Mouse (Mus musculus) ES-E14 (cell line): ENCODE measurements around the gene Adgrf2. TPM values are rescaled to one million over a fixed set of nuclear protein-coding genes. Genes with fewer than 3 reads are reported as not detected.
A peak's percentile ranks its signal among the peaks of the same experiment; 100 is the strongest.

ENCODE experiments used
- DNase-seq: peaks from one replicate; pipeline ENCODE4 v3.0.0-alpha.2; 2013; ENCODE audit warnings: low read depth, low spot score
- H3K27ac ChIP-seq: 2 replicates; pipeline ENCODE4 v1.5.1; 2012; ENCODE audit warnings: low read depth, mild to moderate bottlenecking, low read length, moderate library complexity, mixed read lengths; ENCODE audit not compliant: poor library complexity, insufficient read depth, severe bottlenecking
- H3K36me3 ChIP-seq: 2 replicates; pipeline ENCODE4 v1.6.1; 2012; ENCODE audit warnings: mild to moderate bottlenecking, low read length, moderate library complexity, mixed read lengths; ENCODE audit not compliant: control insufficient read depth, poor library complexity, insufficient read depth, severe bottlenecking
- H3K4me1 ChIP-seq, 2 experiments: fragments of 150-350 bp in 1 of 2; sonication (generic) in 1 of 2; 2 replicates each; pipeline ENCODE4 v1.6.1; 2012; ENCODE audit warnings: low read length in 2 of 2, mild to moderate bottlenecking in 1 of 2, mixed read lengths in 1 of 2; ENCODE audit not compliant: control insufficient read depth in 2 of 2, insufficient read depth in 2 of 2, poor library complexity in 1 of 2
- H3K4me3 ChIP-seq, 2 experiments: fragments of 150-350 bp in 1 of 2; sonication (generic) in 1 of 2; 2 replicates each; pipeline ENCODE4 v1.5.1; 2012; ENCODE audit warnings: low read length in 2 of 2, low read depth in 1 of 2, mild to moderate bottlenecking in 1 of 2, mixed read lengths in 1 of 2; ENCODE audit not compliant: insufficient read depth in 1 of 2, poor library complexity in 1 of 2, severe bottlenecking in 1 of 2
- H3K9ac ChIP-seq: 2 replicates; pipeline ENCODE4 v1.6.1; 2012; ENCODE audit warnings: low read depth, mild to moderate bottlenecking, low read length, mixed read lengths; ENCODE audit not compliant: poor library complexity, insufficient read depth, severe bottlenecking
- H3K9me3 ChIP-seq: fragments of 150-350 bp; sonication (generic); 2 replicates; pipeline ENCODE4 v1.6.1; 2012; ENCODE audit warnings: low read depth, mild to moderate bottlenecking, low read length; ENCODE audit not compliant: control insufficient read depth, insufficient read depth
- CHD2 ChIP-seq: IDR thresholded peaks from 2 replicates; pipeline ENCODE4 v1.6.1; 2014; ENCODE audit warnings: mild to moderate bottlenecking, low read depth, low read length, inconsistent platforms
- HCFC1 ChIP-seq: IDR thresholded peaks from 2 replicates; pipeline ENCODE4 v1.6.1; 2012; ENCODE audit warnings: low read length, inconsistent platforms, borderline replicate concordance; ENCODE audit not compliant: insufficient read depth
- MAFK ChIP-seq: IDR thresholded peaks from 2 replicates; pipeline ENCODE4 v1.6.1; 2014; ENCODE audit warnings: mild to moderate bottlenecking, low read depth, low read length, inconsistent platforms; ENCODE audit not compliant: insufficient read depth
- ZC3H11A ChIP-seq: IDR thresholded peaks from 2 replicates; pipeline ENCODE4 v1.6.1; 2012; ENCODE audit warnings: low read depth, mild to moderate bottlenecking, inconsistent platforms, low read length, borderline replicate concordance
- ZNF384 ChIP-seq: IDR thresholded peaks from 2 replicates; pipeline ENCODE4 v1.6.1; 2012; ENCODE audit warnings: low read depth, low read length, inconsistent platforms
- in situ Hi-C, 2 experiments: fragments of 600-800 bp; cut with MboI; formaldehyde crosslinking; loops; one replicate each; pipeline ENCODE4 v1.15.1; 2025; ENCODE audit warnings: low sequenced_read_pairs in 2 of 2, inconsistent platforms in 1 of 2; ENCODE audit not compliant: unreplicated experiment in 2 of 2
- total RNA-seq: library from RNA; depleted of rRNA; stranded (reverse); fragments of 300-350 nt; gene quantifications from 2 replicates; pipeline ENCODE4 v1.2.3, GENCODE M21; 2012

Adgrf2 gene
- total RNA-seq, 1 experiment = 0.04 TPM

GRCm38 (mm10) chr17:42753791-42754190 is 11.8 kb upstream of the Adgrf2 start:
- in situ Hi-C loops = no loop called here
- TF ChIP-seq MAFK (no peak), ZNF384 (no peak), HCFC1 (no peak), ZC3H11A (no peak), CHD2 (no peak)

GRCm38 (mm10) chr17:42752173-42752572 is 10.2 kb upstream of the Adgrf2 start:
- H3K9ac ChIP-seq = no peak overlapping the region
- no peak overlapping the region for H3K4me3 ChIP-seq
- TF ChIP-seq ZC3H11A (no peak), MAFK (no peak), CHD2 (no peak)
- in situ Hi-C loops = no loop called here
- H3K36me3 ChIP-seq = no peaks in the 10 kb centered on the region
- H3K27ac ChIP-seq = no peak overlapping the region
- 0 out of 2 replicates have a peak, but pooled peaks cover 4% of the 10 kb centered on the region for H3K9me3 ChIP-seq
- H3K4me1 ChIP-seq = no peaks in the 10 kb centered on the region
- DNase-seq = no peak

More at GRCm38 (mm10) chr17:42753791-42754190, 11.8 kb upstream of the Adgrf2 start:
- Histone ChIP-seq H3K9ac (no peak overlapping the region), H3K9me3 (0 out of 2 replicates have a peak, but pooled peaks cover 4% of the 10 kb centered on the region), H3K4me3 (no peak overlapping the region), H3K27ac (no peak overlapping the region), H3K4me1 (no peaks in the 10 kb centered on the region), H3K36me3 (no peaks in the 10 kb centered on the region)
- DNase-seq = no peak

GRCm38 (mm10) chr17:42745657-42746420 is 3.9 kb upstream of the Adgrf2 start:
- H3K36me3 ChIP-seq = no peaks in the 10 kb centered on the region
- no peak overlapping the region for H3K4me3 ChIP-seq
- DNase-seq = no peak
- no peak overlapping the region for H3K9ac ChIP-seq
- in situ Hi-C loops = no loop called here
- TF ChIP-seq ZNF384 (no peak), HCFC1 (no peak), CHD2 (no peak)
- H3K27ac ChIP-seq = peak overlapping the region; percentile 22; the same call in 1 of the 2 replicates
- no peaks in the 10 kb centered on the region for H3K9me3 ChIP-seq
- H3K4me1 ChIP-seq = no peaks in the 10 kb centered on the region

GRCm38 (mm10) chr17:42742823-42743222 is 844 bp upstream of the Adgrf2 start:
- Histone ChIP-seq H3K9ac (no peak overlapping the region), H3K27ac (no peak overlapping the region), H3K4me1 (no peaks in the 10 kb centered on the region), H3K9me3 (no peaks in the 10 kb centered on the region), H3K4me3 (no peak overlapping the region), H3K36me3 (no peaks in the 10 kb centered on the region)
- TF ChIP-seq HCFC1 (no peak), MAFK (no peak), ZNF384 (no peak), ZC3H11A (no peak), CHD2 (no peak)
- in situ Hi-C loops = no loop called here
- DNase-seq = no peak

- Histone ChIP-seq H3K9me3 (no peaks in the 10 kb centered on the region), H3K27ac (no peak overlapping the region), H3K36me3 (no peaks in the 10 kb centered on the region), H3K9ac (no peak overlapping the region), H3K4me3 (no peak overlapping the region), H3K4me1 (no peaks in the 10 kb centered on the region)
- no peak for TF ChIP-seq ZNF384
- TF ChIP-seq HCFC1 = no peak
- TF ChIP-seq CHD2 = no peak
- TF ChIP-seq MAFK = no peak
- no peak for TF ChIP-seq ZC3H11A
- no peak for DNase-seq
- in situ Hi-C loops = no loop called here
Measured at GRCm38 (mm10) chr17:42738794-42739193, 3.2 kb downstream of the Adgrf2 start.
